Comparison of ENCODE assay signal across 11 mouse cellular contexts in the genomic region with DNA sequence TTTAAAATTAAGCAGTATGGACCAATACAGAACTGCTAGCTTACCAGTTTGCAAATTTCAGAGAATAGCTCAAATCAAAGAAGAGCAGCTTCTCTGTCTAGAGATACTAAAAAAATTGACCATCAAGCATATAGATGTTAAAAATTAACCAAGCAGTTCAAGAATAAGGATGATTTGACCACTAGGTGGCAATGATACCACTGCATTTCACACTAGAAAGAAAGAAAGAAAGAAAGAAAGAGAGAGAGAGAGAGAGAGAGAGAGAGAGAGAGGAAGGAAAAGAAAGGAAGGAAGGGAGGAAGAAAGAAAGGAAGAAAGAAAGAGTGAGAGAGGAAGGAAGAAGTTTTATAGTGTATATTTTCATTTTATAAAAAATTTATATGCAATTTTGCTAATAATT. TPM values are rescaled to one million over a fixed set of nuclear protein-coding genes. Genes with fewer than 3 reads are reported as not detected.
DNase-seq lines count a peak whose midpoint lies in the region; ATAC-seq and TF ChIP-seq lines count a peak whose summit lies in the region.
"Had no signal": no experiment of that assay in that cellular context is flagged by ENCODE, and none has a peak within 500 bp of the region (broad histone marks: within the 10 kb centered on the region; RNA-seq: fewer than 3 reads in every experiment).

No protein-coding gene starts in this region.

- peak; percentile 50 for TF ChIP-seq CTCF in heart, postnatal 0 days (IDR thresholded peaks at IDR 0.05; ENCODE audit: low read depth)

- no peak overlapping the region for H3K4me3 ChIP-seq in heart, postnatal 0 days (ENCODE audit: low read depth, low read length)
- H3K4me3 ChIP-seq in midbrain, embryonic 14.5 days (replicated peaks; ENCODE audit: low read depth, low read length), result no peak overlapping the region
- H3K4me3 ChIP-seq in midbrain, embryonic 11.5 days (ENCODE audit: low read depth, low read length), result no peak overlapping the region
- no peak overlapping the region for H3K4me3 ChIP-seq in heart, embryonic 12.5 days
- H3K4me3 ChIP-seq: erythroblast, embryonic 14.5 days had no signal

- no peak overlapping the region for H3K9ac ChIP-seq in heart, postnatal 0 days (replicated peaks; ENCODE audit: low read depth, low read length)
- no peak overlapping the region for H3K9ac ChIP-seq in midbrain, embryonic 14.5 days (replicated peaks; ENCODE audit: low read length)
- H3K9ac ChIP-seq in midbrain, embryonic 11.5 days (ENCODE audit: low read length), result no peak overlapping the region
- H3K9ac ChIP-seq in heart, embryonic 12.5 days, result no peak overlapping the region

- H3K9me3 ChIP-seq in heart, postnatal 0 days (replicated peaks; ENCODE audit: control insufficient read depth, low read length), result no peaks in the 10 kb centered on the region
- no peaks in the 10 kb centered on the region for H3K9me3 ChIP-seq in midbrain, embryonic 14.5 days (ENCODE audit: control insufficient read depth, low read length)
- no peaks in the 10 kb centered on the region for H3K9me3 ChIP-seq in midbrain, embryonic 11.5 days (ENCODE audit: control insufficient read depth, low read length)
- H3K9me3 ChIP-seq in heart, embryonic 12.5 days (replicated peaks), result no peaks in the 10 kb centered on the region

- ATAC-seq in heart, postnatal 0 days (ENCODE audit: insufficient read depth, low read depth), result no peak
- no peak for ATAC-seq in midbrain, embryonic 14.5 days (ENCODE audit: low FRiP score, low TSS enrichment)
- ATAC-seq in midbrain, embryonic 11.5 days (ENCODE audit: low FRiP score), result no peak
- no peak for ATAC-seq in heart, embryonic 12.5 days (ENCODE audit: insufficient number of reproducible peaks, low FRiP score)

- no peaks in the 10 kb centered on the region for H3K27me3 ChIP-seq in heart, postnatal 0 days (ENCODE audit: control insufficient read depth, insufficient read depth, low read length)
- H3K27me3 ChIP-seq in midbrain, embryonic 14.5 days (ENCODE audit: control insufficient read depth, insufficient read depth, low read length), result no peaks in the 10 kb centered on the region
- no peaks in the 10 kb centered on the region for H3K27me3 ChIP-seq in midbrain, embryonic 11.5 days (ENCODE audit: control insufficient read depth, insufficient read depth, low read length)
- H3K27me3 ChIP-seq in heart, embryonic 12.5 days (replicated peaks), result no peaks in the 10 kb centered on the region

- peak; percentile 51 for DNase-seq in heart, postnatal 0 days (ENCODE audit: low spot score)
- no peak for DNase-seq in heart, adult 11 months
- DNase-seq in midbrain, embryonic 14.5 days, result peak; percentile 79
- no peak for DNase-seq in midbrain, embryonic 11.5 days (ENCODE audit: low spot score, missing footprints)
- DNase-seq in brain, adult 2 months (ENCODE audit: low read depth, low spot score), result peak; percentile 72
- peak; percentile 67 for DNase-seq in retina, postnatal 1 day
- no peak for DNase-seq in testis, postnatal 14 days (ENCODE audit: low spot score)
- DNase-seq: kidney, adult 8-10 months had no signal

- no peaks in the 10 kb centered on the region for H3K36me3 ChIP-seq in heart, postnatal 0 days (replicated peaks; ENCODE audit: control insufficient read depth, insufficient read depth, low read length)
- 0 out of 2 replicates have a peak, but pooled peaks cover 3% of the 10 kb centered on the region for H3K36me3 ChIP-seq in midbrain, embryonic 14.5 days (ENCODE audit: control insufficient read depth, insufficient read depth, low read length)
- H3K36me3 ChIP-seq in midbrain, embryonic 11.5 days (ENCODE audit: control insufficient read depth, insufficient read depth, low read length), result no peaks in the 10 kb centered on the region
- no peaks in the 10 kb centered on the region for H3K36me3 ChIP-seq in heart, embryonic 12.5 days

- H3K4me2 ChIP-seq in heart, postnatal 0 days (ENCODE audit: low read depth, low read length), result no peak overlapping the region
- H3K4me2 ChIP-seq in midbrain, embryonic 14.5 days (ENCODE audit: low read length), result no peak overlapping the region
- H3K4me2 ChIP-seq in midbrain, embryonic 11.5 days, result no peak overlapping the region
- H3K4me2 ChIP-seq in heart, embryonic 12.5 days, result no peak overlapping the region
- H3K4me2 ChIP-seq: heart, embryonic 11.5 days had no signal

- TF ChIP-seq EP300 in heart, postnatal 0 days (IDR thresholded peaks at IDR 0.05; ENCODE audit: low read depth), result no peak

- H3K4me1 ChIP-seq in heart, postnatal 0 days (ENCODE audit: control insufficient read depth, insufficient read depth), result 0 out of 2 replicates have a peak, but pooled peaks cover 10% of the 10 kb centered on the region
- peaks cover 13% of the 10 kb centered on the region for H3K4me1 ChIP-seq in midbrain, embryonic 14.5 days (ENCODE audit: control insufficient read depth, insufficient read depth, low read length)
- H3K4me1 ChIP-seq in midbrain, embryonic 11.5 days (ENCODE audit: control insufficient read depth, insufficient read depth, low read length), result peaks cover 11% of the 10 kb centered on the region
- H3K4me1 ChIP-seq in heart, embryonic 12.5 days (replicated peaks), result peaks cover 11% of the 10 kb centered on the region

- no peak overlapping the region for H3K27ac ChIP-seq in heart, postnatal 0 days (ENCODE audit: low read depth)
- no peak overlapping the region for H3K27ac ChIP-seq in midbrain, embryonic 14.5 days (replicated peaks; ENCODE audit: low read depth, low read length)
- H3K27ac ChIP-seq in midbrain, embryonic 11.5 days (ENCODE audit: low read depth, low read length), result no peak overlapping the region
- no peak overlapping the region for H3K27ac ChIP-seq in heart, embryonic 12.5 days (ENCODE audit: poor library complexity, severe bottlenecking)

RNA-seq across cellular contexts. Expression of gene Jrkl, which starts 3.3 kb away (rescaled TPM):
- total RNA-seq in heart, postnatal 0 days (2014; rRNA removed; ENCODE audit: low replicate concordance), result 1.5 and 5.5 TPM in 2 replicates
- 7.7 and 8.1 TPM in 2 replicates for polyA plus RNA-seq in heart, postnatal 0 days (2015; fragmentation: Nextera tagmentation; extraction: Ambion mirVana)
- 11.6 and 12.0 TPM in 2 replicates for polyA plus RNA-seq in midbrain, embryonic 14.5 days (2014; fragmentation: Nextera tagmentation; extraction: Ambion mirVana)
- 9.5 and 9.7 TPM in 2 replicates for polyA plus RNA-seq in midbrain, embryonic 11.5 days (2014; fragmentation: Nextera tagmentation; extraction: Ambion mirVana)
- 9.5 and 10.2 TPM in 2 replicates for polyA plus RNA-seq in heart, embryonic 12.5 days (2016; fragmentation: Nextera tagmentation; extraction: Ambion mirVana)
- polyA plus RNA-seq: erythroblast, embryonic 14.5 days had no signal

RNA-seq across cellular contexts. Expression of gene Ccdc82, which starts 4.4 kb away (rescaled TPM):
- total RNA-seq in heart, postnatal 0 days (2014; rRNA removed; ENCODE audit: low replicate concordance), result 7.9 and 10.7 TPM in 2 replicates
- polyA plus RNA-seq in heart, postnatal 0 days (2015; fragmentation: Nextera tagmentation; extraction: Ambion mirVana), result 4.1 and 4.5 TPM in 2 replicates
- 14.0 and 15.8 TPM in 2 replicates for polyA plus RNA-seq in midbrain, embryonic 14.5 days (2014; fragmentation: Nextera tagmentation; extraction: Ambion mirVana)
- 12.8 and 16.0 TPM in 2 replicates for polyA plus RNA-seq in midbrain, embryonic 11.5 days (2014; fragmentation: Nextera tagmentation; extraction: Ambion mirVana)
- polyA plus RNA-seq in heart, embryonic 12.5 days (2016; fragmentation: Nextera tagmentation; extraction: Ambion mirVana), result 8.5 and 9.5 TPM in 2 replicates

RNA-seq across cellular contexts. Expression of gene Maml2, which starts 55.4 kb away (rescaled TPM):
- total RNA-seq in heart, postnatal 0 days (2014; rRNA removed; ENCODE audit: low replicate concordance), result 7.0 and 10.4 TPM in 2 replicates
- 6.0 and 6.2 TPM in 2 replicates for polyA plus RNA-seq in heart, postnatal 0 days (2015; fragmentation: Nextera tagmentation; extraction: Ambion mirVana)
- 7.7 and 12.1 TPM in 2 replicates for polyA plus RNA-seq in midbrain, embryonic 14.5 days (2014; fragmentation: Nextera tagmentation; extraction: Ambion mirVana)
- 10.3 and 10.7 TPM in 2 replicates for polyA plus RNA-seq in midbrain, embryonic 11.5 days (2014; fragmentation: Nextera tagmentation; extraction: Ambion mirVana)
- polyA plus RNA-seq in heart, embryonic 12.5 days (2016; fragmentation: Nextera tagmentation; extraction: Ambion mirVana), result 11.6 and 12.3 TPM in 2 replicates

Comparison
In these comparisons a context has a peak if more than half of its experiments do, and no peak if none do; other contexts are left out.
1. DNase-seq: peak in heart, postnatal 0 days (single experiment), midbrain, embryonic 14.5 days (single experiment), brain, adult 2 months (single experiment) and retina, postnatal 1 day (single experiment); none in heart, adult 11 months (single experiment), midbrain, embryonic 11.5 days (single experiment) and testis, postnatal 14 days (single experiment).